Mouse (Mus musculus) midbrain, postnatal 0 days (tissue): Measurements from ENCODE around the gene Anapc4. TPM values are rescaled to one million over a fixed set of nuclear protein-coding genes. Genes with fewer than 3 reads are reported as not detected.

Experiments used
- ATAC-seq: fragments of 200-750 bp; cut with Nextera tagmentation; 2 replicates; pipeline ENCODE4 v1.8.0; 2017; ENCODE audit warnings: moderate number of reproducible peaks, mild to moderate bottlenecking, moderate TSS enrichment, moderate library complexity; ENCODE audit not compliant: low FRiP score
- DNase-seq: peaks from one replicate; pipeline ENCODE4 v3.0.0-alpha.2; 2015; ENCODE audit warnings: low spot score
- H3K27ac ChIP-seq: fragments of 300-500 bp; sonication (generic); 2 replicates; pipeline ENCODE4 v1.5.1; 2014; ENCODE audit warnings: low read depth, mild to moderate bottlenecking, low read length, mixed read lengths
- H3K27me3 ChIP-seq: fragments of 300-500 bp; sonication (generic); 2 replicates; pipeline ENCODE4 v1.6.1; 2014; ENCODE audit warnings: low read length, control low read depth, mixed read lengths; ENCODE audit not compliant: insufficient read depth
- H3K36me3 ChIP-seq: fragments of 300-500 bp; sonication (generic); 2 replicates; pipeline ENCODE4 v1.6.1; 2014; ENCODE audit warnings: low read length, control low read depth, mixed read lengths; ENCODE audit not compliant: insufficient read depth
- H3K4me1 ChIP-seq: fragments of 300-500 bp; sonication (generic); 2 replicates; pipeline ENCODE4 v1.6.1; 2014; ENCODE audit warnings: mild to moderate bottlenecking, control low read depth, antibody characterized with exemption, low read length, mixed read lengths; ENCODE audit not compliant: insufficient read depth
- H3K4me2 ChIP-seq: fragments of 300-500 bp; sonication (generic); 2 replicates; pipeline ENCODE4 v1.6.1; 2014; ENCODE audit warnings: low read depth, mild to moderate bottlenecking, low read length, mixed read lengths; ENCODE audit not compliant: poor library complexity, severe bottlenecking
- H3K4me3 ChIP-seq: fragments of 300-500 bp; sonication (generic); 2 replicates; pipeline ENCODE4 v1.5.1; 2014; ENCODE audit warnings: low read depth, mild to moderate bottlenecking, low read length, moderate library complexity
- H3K9ac ChIP-seq: fragments of 300-500 bp; sonication (generic); replicated peaks from 2 replicates; pipeline ENCODE4 v1.6.1; 2014; ENCODE audit warnings: mild to moderate bottlenecking, low read length, moderate library complexity, mixed read lengths; ENCODE audit not compliant: poor library complexity, severe bottlenecking
- H3K9me3 ChIP-seq: fragments of 300-500 bp; sonication (generic); 2 replicates; pipeline ENCODE4 v1.6.1; 2016; ENCODE audit warnings: low read length, control low read depth
- CTCF ChIP-seq: IDR thresholded peaks from 2 replicates; pipeline ENCODE4 v1.5.1; 2016; ENCODE audit warnings: antibody characterized with exemption, mild to moderate bottlenecking
- WGBS: fragments of 180-500 bp; shearing (Covaris S2); extraction: QIAGEN DNeasy Blood & Tissue Kit; methylation state at CpG from one replicate; pipeline ENCODE4 v1.1.7; 2014; 5-methylcytosine and 5-hydroxymethylcytosine counted together
- polyA plus RNA-seq: library from polyadenylated mRNA; unstranded; fragments of >200 nt; fragmentation: Nextera tagmentation; extraction: Ambion mirVana; gene quantifications from 2 replicates; pipeline ENCODE4 v1.2.1, GENCODE M21; 2015
- total RNA-seq: library from RNA; depleted of rRNA; stranded (reverse); fragments of >200 nt; gene quantifications from 2 replicates; pipeline ENCODE4 v1.2.3, GENCODE M21; 2014; rRNA removed

Anapc4 gene
- total RNA-seq (66.4 and 71.1 TPM in 2 replicates), polyA plus RNA-seq (72.3 and 74.4 TPM in 2 replicates)

DNA sequence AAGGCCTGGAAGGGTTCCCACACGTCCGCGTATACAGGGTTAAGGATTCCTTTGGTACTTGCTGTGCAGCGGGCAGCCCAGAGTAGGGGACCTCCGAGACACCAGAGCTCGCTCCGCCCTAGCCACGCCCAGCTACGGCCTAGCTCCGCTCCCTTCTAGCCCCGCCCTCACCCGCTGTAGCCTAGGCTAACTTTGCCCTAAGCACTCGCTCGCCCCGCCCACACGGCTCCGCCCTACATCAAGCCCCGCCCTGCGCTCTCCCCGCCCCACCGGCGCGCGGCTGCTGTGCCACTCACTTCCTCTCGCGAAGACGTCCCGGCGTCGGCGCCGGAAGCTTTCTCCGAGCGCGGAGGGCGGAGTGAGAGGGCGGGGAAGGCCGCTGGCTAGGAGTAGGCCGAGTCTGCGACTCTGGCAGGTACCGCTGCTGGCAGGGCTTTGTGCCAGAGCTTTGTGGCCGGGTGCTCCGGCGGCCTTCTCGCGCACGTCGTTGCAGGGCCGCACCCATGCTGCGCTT lies at the start of gene Anapc4:
Gene Anapc4 (plus strand): TSS at position 252 of the 514 bp plus-strand sequence.
- Histone ChIP-seq H3K36me3 (peaks cover 2% of the 10 kb centered on the region; the same call in 1 of the 2 replicates), H3K4me2 (peak within 1 kb of the TSS; percentile 82), H3K4me1 (peaks cover 12% of the 10 kb centered on the region; the same call in 1 of the 2 replicates), H3K4me3 (peak within 1 kb of the TSS; percentile 82), H3K9ac (peak within 1 kb of the TSS; percentile 87), H3K9me3 (no peaks in the 10 kb centered on the region), H3K27me3 (no peaks in the 10 kb centered on the region), H3K27ac (peak within 1 kb of the TSS; percentile 83)
- DNase-seq (peak; percentile 98), ATAC-seq (peak; percentile 97)
- TF ChIP-seq CTCF = no peak
- WGBS = under 1% methylated on average over 42 of the region's 50 CpGs

DNA sequence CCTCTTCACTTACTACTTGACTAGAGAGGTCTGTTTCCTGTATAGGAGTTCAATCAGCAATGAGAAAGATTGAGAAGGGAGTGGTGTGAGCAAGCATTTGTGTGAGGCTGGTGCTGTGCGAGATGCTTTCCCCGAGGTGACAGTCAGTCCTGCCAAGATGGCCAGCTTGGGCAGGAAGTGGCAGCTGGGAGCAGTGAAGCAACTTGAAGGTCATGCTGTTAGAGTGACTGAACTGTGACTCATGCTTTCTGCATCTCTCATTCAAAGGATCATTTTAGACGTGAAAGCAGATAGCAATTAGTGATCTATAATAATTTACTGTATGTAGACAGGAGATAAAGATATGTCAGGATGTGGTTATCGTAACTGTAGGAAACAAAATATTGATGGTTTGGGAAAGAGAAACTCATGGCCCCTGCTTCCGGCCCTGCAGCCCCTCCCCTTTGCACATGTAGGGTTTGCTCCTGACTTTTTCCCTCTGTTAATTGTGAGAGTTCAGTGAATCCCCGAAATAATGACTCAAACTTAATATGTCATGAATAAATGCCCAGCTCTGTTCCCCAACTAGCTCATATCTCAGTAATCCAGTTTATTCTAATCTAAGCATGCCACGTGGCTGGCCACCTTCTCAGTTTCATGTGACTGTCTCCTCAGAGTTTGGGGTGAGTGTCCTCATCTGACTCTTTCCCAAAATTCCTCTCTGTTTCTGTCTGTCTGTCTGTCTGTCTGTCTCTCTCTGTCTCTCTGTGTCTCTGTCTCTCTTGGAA lies 47.1 kb upstream of the Anapc4 start:
- DNase-seq = no peak
- Histone ChIP-seq H3K27me3 (no peaks in the 10 kb centered on the region), H3K9me3 (no peaks in the 10 kb centered on the region), H3K4me3 (no peak overlapping the region), H3K4me1 (no peaks in the 10 kb centered on the region), H3K9ac (no peak overlapping the region), H3K27ac (no peak overlapping the region), H3K36me3 (no peaks in the 10 kb centered on the region), H3K4me2 (no peak overlapping the region)
- ATAC-seq = no peak
- 92% methylated on average over 7 of the region's 7 CpGs for WGBS
- TF ChIP-seq CTCF = no peak

DNA sequence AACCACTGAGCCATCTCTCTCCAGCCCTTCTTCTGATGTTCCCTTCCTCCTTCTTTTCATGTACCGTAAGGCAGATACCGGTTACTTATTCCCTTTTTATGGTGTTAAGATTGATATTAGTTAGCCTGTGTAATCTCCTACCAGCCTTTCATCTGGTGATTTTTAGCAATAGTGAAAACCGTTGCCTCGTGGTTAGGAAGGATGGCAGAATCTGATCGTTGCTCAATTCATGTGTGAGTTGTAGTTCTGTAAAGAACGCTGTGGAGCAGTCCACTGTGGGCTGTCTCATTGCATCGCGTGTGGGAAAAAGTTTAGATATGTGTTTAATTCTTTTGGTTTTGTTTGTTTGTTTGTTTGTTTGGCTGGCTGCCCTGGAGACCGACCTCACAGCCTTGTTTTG lies 40.6 kb upstream of the Anapc4 start:
- no peaks in the 10 kb centered on the region for H3K4me1 ChIP-seq

DNA sequence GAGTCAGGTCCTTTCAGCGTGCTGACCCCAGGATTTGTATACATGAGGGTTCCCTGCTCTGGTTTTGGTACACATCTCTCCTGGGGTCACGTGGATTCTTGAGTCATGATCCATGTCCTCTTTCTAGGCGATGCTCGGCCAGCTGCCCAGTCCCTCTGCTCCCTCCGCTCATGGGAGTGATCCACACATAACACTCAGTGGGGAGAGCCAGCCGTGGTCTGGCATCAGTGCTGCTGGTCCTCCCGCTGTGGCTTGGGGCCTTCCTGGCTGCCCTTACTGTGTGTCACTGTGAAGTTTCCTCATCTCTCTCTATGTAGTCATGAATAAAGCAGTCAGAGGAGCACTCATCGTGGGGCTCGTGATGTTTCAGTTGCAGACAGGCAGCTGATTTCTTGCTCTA lies 39.7 kb upstream of the Anapc4 start:
- no peak overlapping the region for H3K27ac ChIP-seq
- H3K4me2 ChIP-seq = no peak overlapping the region
- H3K9me3 ChIP-seq = no peaks in the 10 kb centered on the region
- DNase-seq (no peak), ATAC-seq (no peak)
- no peaks in the 10 kb centered on the region for H3K27me3 ChIP-seq
- no peak for TF ChIP-seq CTCF
- H3K9ac ChIP-seq = no peak overlapping the region
- WGBS = 88% methylated on average over 9 of the region's 9 CpGs
- H3K36me3 ChIP-seq = peaks cover 22% of the 10 kb centered on the region
- no peaks in the 10 kb centered on the region for H3K4me1 ChIP-seq
- no peak overlapping the region for H3K4me3 ChIP-seq

More for the DNA sequence above, 40.6 kb upstream of the Anapc4 start:
- Histone ChIP-seq H3K4me2 (no peak overlapping the region), H3K36me3 (peaks cover 21% of the 10 kb centered on the region), H3K27me3 (no peaks in the 10 kb centered on the region), H3K9ac (no peak overlapping the region), H3K9me3 (no peaks in the 10 kb centered on the region), H3K4me3 (no peak overlapping the region), H3K27ac (no peak overlapping the region)
- no peak for TF ChIP-seq CTCF
- DNase-seq (no peak), ATAC-seq (no peak)
- WGBS = 93% methylated on average over 9 of the region's 9 CpGs

DNA sequence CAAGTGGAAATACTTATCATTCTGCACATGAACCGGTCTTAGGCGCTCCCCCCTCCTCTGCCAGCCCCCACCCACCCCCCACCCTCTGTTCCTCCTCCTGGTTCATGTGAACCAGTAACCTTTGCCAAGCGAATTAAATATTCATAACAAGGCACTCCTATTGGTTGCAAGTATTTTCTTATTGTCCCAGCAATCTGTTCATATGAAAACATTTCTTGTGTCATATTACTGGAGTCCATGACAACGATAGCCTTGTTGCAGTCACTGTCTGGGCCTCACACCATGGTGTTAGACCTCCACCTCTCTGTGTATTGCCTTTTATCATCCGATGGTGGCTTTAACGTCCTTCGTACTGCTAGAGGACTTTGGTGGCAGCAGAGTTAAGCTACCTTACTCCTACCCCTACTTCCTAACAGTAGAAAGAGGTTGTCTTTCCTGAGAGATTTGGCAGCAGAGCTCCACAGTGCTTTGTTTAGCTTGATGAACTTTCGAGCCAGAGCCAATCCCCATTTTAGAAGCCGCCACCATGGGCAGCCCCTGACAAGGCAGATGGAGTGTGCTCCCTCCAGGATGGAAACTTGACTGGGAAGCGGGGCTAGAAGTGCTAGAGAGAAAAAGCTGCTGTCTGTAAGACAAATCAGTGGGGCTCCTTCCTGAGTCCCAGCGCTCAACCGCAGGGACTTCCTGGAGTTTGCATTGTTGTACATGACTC lies 34.4 kb upstream of the Anapc4 start:
- Histone ChIP-seq H3K36me3 (peaks cover 22% of the 10 kb centered on the region), H3K9ac (no peak overlapping the region), H3K4me2 (no peak overlapping the region), H3K27ac (no peak overlapping the region), H3K27me3 (no peaks in the 10 kb centered on the region), H3K4me3 (no peak overlapping the region), H3K4me1 (no peaks in the 10 kb centered on the region), H3K9me3 (no peaks in the 10 kb centered on the region)
- no peak for TF ChIP-seq CTCF
- DNase-seq = peak; percentile 38
- no peak for ATAC-seq
- WGBS = 91% methylated on average over 12 of the region's 12 CpGs

DNA sequence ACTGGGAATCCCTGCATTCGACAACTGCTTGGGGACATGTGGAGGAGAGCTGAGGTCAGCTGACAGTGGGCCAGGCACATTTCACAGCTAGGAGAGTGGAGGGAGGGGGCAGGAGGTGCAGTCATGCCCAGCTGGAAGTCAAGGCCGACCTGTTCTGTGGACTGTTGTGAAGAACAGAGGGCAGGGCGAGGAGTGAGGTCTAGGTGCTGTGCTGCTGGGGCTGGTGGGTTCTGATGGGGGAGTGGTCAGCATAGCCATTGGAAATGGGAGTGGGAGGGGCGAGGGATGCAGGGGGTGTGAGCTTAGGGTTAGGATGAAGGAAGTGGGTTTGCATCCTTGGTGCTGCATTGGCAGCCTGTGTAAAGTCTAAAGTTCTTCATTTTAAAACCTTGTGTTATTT lies 28.0 kb upstream of the Anapc4 start:
- H3K36me3 ChIP-seq = peaks cover 2% of the 10 kb centered on the region; the same call in 1 of the 2 replicates
- no peak overlapping the region for H3K9ac ChIP-seq
- 85% methylated on average over 4 of the region's 4 CpGs for WGBS
- H3K4me1 ChIP-seq = no peaks in the 10 kb centered on the region
- no peak overlapping the region for H3K27ac ChIP-seq
- no peak overlapping the region for H3K4me3 ChIP-seq
- H3K4me2 ChIP-seq = no peak overlapping the region
- DNase-seq (no peak), ATAC-seq (no peak)
- TF ChIP-seq CTCF = no peak
- no peaks in the 10 kb centered on the region for H3K9me3 ChIP-seq
- H3K27me3 ChIP-seq = no peaks in the 10 kb centered on the region
